Mouse (Mus musculus): ENCODE data around the gene Rab30.
"Not testable (repeated sequence)": the region's sequence is repeated elsewhere in the genome, so short reads cannot be mapped to it uniquely, and the experiment has no call there.

Rab30 gene

GRCm38 (mm10) chr7:92741152-92741860 is at the start of gene Rab30:
TSS of gene Rab30 (plus strand) at chr7:92741603.
- DNase-seq (ENCODE audit: low read depth, low spot score): peak; percentile 100

DNA sequence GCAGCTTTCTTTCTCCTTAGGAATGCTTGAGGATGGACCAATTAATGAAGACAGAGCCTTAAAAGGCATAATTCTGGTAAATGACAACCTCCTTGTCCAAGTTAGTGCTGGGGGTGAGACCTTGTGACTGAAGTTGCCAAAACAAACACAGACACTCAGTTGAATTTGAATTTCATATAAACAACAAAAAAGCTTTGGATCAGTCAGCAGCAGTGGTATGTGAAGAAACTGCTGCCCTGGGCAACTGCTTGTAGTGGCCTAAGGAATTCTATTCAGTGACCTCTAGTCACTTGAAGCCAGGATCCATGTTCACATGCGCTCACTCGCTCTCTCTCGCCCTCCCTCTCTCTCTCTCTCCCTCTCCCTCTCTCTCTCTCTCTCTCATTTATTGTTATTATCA is 45.0 kb upstream of the Rab30 start:
- DNase-seq (ENCODE audit: low read depth, low spot score): no peak

DNA sequence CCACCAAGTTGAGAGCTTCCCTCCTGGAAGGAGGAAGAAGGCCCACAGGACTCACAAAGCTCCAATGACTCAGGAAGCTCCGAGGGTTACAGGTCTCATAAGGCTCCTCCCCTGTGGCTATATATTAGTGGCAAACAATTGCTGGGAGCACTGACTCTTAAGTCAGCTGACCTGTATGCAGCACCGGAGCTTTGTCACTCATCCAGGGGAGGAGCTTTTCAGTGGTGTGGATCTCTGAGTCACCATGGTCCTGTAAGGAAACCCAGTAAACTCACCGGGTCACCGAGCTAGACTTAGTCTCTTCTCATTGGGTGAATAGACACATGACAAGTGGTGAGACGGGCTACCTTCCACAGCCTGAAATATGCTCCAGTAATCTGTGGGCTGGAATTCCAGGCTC is 42.6 kb upstream of the Rab30 start:
- DNase-seq (ENCODE audit: low read depth, low spot score): no peak

GRCm38 (mm10) chr7:92703661-92704060 is 37.7 kb upstream of the Rab30 start:
- no peak for DNase-seq (ENCODE audit: low read depth, low spot score)

- no peak for DNase-seq (ENCODE audit: low read depth, low spot score)
Observed at GRCm38 (mm10) chr7:92705534-92705933, 35.9 kb upstream of the Rab30 start.

GRCm38 (mm10) chr7:92706711-92707110 is 34.7 kb upstream of the Rab30 start:
- DNase-seq (ENCODE audit: low read depth, low spot score): peak; percentile 27

DNA sequence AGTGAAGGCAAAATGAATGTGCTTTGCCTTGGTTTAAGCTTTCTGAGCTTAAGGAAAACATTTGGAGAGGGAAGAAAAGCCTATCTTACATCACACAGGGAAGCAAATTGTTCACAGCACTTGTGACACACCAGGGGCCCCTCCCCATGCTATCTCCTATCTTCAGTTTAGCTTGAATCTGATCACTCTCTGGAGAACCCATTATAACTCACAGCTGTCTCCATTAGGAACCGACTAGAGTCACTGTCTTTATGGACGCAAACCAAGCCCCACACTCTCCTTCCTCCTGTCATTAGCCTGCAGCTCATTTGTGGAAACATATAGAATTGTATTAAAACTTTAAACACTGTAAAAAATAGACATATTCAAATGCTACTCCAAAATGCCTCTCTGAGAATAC is 31.8 kb upstream of the Rab30 start:
- no peak for DNase-seq (ENCODE audit: low read depth, low spot score)

- no peak for DNase-seq (ENCODE audit: low read depth, low spot score)
Observed at GRCm38 (mm10) chr7:92711593-92711992, 29.8 kb upstream of the Rab30 start.

DNA sequence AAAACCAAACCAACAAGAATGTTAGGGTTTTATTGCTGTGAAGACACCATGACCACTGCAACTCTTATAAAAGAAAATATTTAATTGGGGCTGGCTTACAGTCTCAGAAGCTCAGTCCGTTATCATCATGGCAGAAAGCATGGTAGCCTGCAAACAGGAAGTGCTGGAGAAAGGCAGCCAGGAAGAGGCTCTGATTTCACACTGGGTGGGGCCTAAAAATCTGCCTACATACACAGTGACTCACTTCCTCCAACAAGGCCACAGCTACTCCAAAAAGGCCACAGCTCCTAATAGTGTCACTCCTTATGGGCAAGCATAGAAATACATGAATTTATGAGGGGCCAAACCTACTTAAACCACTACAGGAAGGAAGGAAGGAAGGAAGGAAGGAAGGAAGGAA is 26.3 kb upstream of the Rab30 start:
- DNase-seq (ENCODE audit: low read depth, low spot score): no peak

DNA sequence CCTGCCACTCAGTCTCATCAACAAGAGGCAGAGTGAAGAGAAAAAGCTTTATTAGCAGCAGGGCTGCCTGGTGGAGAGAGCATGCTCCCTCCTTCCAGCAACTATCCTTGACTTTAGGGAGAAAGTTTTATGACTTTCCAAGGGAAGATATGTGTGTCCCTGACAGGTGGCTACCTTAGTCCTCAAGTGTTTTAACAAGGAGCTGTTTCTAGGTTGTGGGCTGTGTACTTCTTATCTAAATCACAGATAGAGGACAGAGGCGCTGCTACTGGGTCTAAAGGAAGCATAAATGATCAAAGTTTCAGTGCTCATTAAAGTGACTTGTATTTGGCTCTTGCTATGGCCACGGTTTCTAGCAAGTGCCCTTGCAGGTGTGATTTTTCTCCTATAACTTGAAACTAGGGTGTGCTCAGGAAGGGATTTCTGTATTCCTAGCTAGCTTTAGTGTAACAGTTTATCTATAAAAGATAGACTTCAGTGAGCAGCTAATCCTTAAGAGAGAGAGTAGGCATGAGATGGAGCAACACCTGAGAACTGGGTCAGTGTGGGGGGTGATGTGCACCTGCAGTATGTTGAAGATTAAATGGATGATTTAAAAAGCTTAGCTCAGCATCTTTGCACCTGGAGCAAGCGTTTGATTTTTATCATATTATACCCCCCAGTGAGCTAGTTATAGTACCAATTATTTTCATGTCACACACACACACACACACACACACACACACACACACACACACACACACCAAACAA is 21.1 kb upstream of the Rab30 start:
- no peak for DNase-seq (ENCODE audit: low read depth, low spot score)

DNA sequence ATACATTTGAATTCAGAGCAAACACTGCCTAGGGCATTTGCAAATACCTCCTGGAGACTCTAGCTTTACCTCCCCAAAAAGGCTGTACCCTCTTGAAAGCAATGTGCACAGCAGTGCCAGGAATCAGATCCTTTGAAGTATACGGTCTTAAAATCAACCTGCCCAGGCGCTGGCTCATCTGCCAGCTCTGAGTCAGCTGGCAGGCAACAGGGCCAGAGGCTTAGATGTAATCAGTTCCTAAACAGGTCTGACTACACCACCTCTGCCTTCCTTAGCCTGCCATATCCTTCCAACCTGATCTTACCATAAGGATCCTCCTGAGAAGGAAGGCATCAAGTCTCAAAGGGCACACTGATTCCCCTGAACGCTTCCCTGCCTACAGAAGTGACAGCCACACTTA is 17.7 kb upstream of the Rab30 start:
- no peak for DNase-seq (ENCODE audit: low read depth, low spot score)

- DNase-seq (ENCODE audit: low read depth, low spot score): no peak
Observed at GRCm38 (mm10) chr7:92724261-92724660, 17.1 kb upstream of the Rab30 start.

DNA sequence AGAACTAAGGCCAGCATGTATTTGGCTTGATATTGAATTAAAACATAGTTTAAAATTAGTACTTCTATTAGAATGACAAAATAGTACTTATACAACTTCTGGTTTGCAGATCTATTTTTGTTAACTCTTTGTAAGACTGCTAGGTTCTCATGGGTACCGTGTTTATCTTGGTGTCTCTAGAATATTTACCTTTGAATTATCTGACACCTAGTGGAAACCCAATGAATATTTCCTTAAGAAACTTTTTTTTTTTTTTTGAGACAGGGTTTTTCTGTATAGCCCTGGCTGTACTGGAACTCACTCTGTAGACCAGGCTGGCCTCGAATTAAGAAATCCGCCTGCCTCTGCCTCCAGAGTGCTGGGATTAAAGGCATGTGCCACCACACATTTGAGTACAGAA is 11.8 kb upstream of the Rab30 start:
- DNase-seq (ENCODE audit: low read depth, low spot score): not testable (repeated sequence)

DNA sequence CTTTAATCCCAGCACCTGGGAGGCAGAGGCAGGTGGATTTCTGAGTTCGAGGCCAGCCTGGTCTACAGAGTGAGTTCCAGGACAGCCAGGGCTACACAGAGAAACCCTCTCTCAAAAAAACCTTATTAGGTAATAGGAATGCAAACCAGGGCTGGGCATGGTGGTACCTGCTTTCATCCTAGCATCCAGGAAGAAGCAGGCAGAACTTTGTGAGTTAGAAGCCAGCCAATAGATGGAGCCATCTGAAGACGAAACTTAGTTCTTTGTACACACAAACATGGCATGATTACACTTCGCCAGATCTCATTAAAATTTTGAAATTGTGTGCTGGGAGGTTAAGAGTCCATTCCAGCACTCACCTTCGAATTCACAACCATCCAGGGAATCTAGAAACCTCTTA is 10.9 kb upstream of the Rab30 start:
- no peak for DNase-seq (ENCODE audit: low read depth, low spot score)

DNA sequence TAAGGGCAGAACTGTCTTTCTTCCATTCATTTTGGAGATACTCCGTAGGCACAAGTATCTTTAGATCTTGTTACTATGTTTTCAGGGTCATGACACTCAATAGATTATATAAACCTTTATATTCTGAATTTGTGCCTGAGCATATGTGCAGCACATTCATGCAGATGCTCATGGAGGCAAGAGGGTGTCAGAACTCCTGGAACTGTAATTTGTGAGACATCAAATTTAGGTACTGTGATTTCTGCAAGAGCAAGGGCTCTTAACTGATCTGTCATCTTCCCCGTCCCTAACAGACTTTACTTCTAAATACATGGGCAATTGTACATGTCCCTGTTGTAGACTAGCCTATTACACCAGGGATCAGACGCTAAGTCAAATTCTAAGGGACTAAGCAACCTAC is 10.4 kb upstream of the Rab30 start:
- peak; percentile 41 for DNase-seq (ENCODE audit: low read depth, low spot score)

DNA sequence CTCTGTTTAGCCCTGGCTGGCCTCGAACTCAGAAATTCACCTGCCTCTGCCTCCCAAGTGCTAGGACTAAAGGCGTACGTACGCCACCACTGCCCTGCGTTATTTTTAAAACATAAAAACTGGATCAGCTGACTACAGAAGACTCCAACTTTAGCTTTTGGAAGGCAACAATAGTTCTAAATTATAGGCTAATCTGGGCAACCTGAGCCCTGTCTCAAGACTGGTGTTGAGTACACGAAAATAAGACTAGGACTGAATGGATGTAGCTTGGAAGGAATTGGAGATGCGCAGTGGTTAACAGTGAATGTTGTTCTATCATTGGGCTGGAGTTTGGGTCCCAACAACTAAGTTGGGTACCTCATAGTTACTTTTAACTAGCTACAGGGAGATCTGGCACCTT is 9.3 kb upstream of the Rab30 start:
- no peak for DNase-seq (ENCODE audit: low read depth, low spot score)

- DNase-seq (ENCODE audit: low read depth, low spot score): no peak
Observed at GRCm38 (mm10) chr7:92737560-92737959, 3.8 kb upstream of the Rab30 start.

- no peak for DNase-seq (ENCODE audit: low read depth, low spot score)
Observed at GRCm38 (mm10) chr7:92739956-92740355, 1.4 kb upstream of the Rab30 start.

- no peak for DNase-seq (ENCODE audit: low read depth, low spot score)
Observed at GRCm38 (mm10) chr7:92740411-92741115, 840 bp upstream of the Rab30 start.

DNA sequence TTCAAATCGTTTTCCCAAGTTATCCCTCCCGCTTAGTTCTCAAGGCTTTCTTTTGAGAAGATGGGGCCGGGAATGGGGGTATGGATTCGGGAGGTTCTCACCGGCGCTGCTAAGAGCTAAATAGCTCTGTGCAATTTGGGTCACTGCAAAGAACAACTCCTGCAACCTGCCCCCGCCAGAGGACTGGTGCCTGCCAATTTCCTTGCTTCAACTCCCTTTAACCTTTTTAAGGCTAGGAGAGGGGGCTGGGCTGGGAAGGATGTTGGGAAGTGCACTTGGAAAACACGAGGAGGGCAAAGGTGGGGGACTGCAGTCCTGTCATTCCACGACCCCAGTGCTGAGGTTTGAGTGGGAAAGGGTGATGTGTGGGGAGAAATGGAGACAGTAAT is 452 bp downstream of the Rab30 start:
- peak; percentile 72 for DNase-seq (ENCODE audit: low read depth, low spot score)

GRCm38 (mm10) chr7:92742341-92742741 is 938 bp downstream of the Rab30 start:
- DNase-seq (ENCODE audit: low read depth, low spot score): peak; percentile 43

- DNase-seq (ENCODE audit: low read depth, low spot score): no peak
Observed at GRCm38 (mm10) chr7:92742774-92743173, 1.4 kb downstream of the Rab30 start.

DNA sequence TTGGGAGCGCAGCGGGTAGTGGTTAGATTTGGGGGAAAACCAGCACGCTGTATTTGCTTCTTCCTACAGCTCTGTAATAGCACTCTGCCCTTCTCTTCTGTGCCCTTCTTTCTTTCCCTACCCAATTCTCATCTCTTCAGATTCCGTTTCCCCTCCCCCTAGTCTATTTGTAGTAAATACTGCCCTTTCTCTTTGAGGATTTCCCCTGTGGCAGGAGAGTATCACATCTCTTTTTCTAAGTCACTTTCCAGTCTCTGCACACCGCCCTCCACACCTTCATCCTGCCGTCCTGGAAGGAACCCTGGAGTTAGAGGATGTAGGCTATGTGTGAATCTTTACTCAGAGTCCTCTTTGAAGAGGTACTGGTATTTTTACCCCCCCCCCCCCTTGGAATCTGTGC is 1.9 kb downstream of the Rab30 start:
- no peak for DNase-seq (ENCODE audit: low read depth, low spot score)
